Mouse (Mus musculus): Measurements from ENCODE around the gene Pex14. TPM values are rescaled to one million over a fixed set of nuclear protein-coding genes. Genes with fewer than 3 reads are reported as not detected.
"Not testable (repeated sequence)": the region's sequence is repeated elsewhere in the genome, so short reads cannot be mapped to it uniquely, and the experiment has no call there.

Pex14 gene
- total and polyA plus RNA-seq, 2 experiments from 2014 or later: 62.9 to 70.4 TPM

GRCm38 (mm10) chr4:149128467-149128866 lies 28.8 kb upstream of the Pex14 start:
- Histone ChIP-seq H3K4me3 (ENCODE audit: low read length) (no peak overlapping the region), H3K27ac (no peak overlapping the region), H3K4me2 (ENCODE audit: low read depth, low read length) (no peak overlapping the region), H3K36me3 (ENCODE audit: insufficient read depth, low read length) (no peaks in the 10 kb centered on the region), H3K4me1 (ENCODE audit: insufficient read depth, low read length) (no peaks in the 10 kb centered on the region), H3K27me3 (ENCODE audit: insufficient read depth, low read length) (no peaks in the 10 kb centered on the region), H3K9me3 (ENCODE audit: low read length) (no peaks in the 10 kb centered on the region), H3K9ac (replicated peaks; ENCODE audit: low read length) (no peak overlapping the region)
- DNase-seq (ENCODE audit: low spot score) (no peak), ATAC-seq (no peak)
- no peak for TF ChIP-seq CTCF (IDR thresholded peaks at IDR 0.05; ENCODE audit: low read depth)
- WGBS: 83% methylated on average over 18 of the region's 18 CpGs

DNA sequence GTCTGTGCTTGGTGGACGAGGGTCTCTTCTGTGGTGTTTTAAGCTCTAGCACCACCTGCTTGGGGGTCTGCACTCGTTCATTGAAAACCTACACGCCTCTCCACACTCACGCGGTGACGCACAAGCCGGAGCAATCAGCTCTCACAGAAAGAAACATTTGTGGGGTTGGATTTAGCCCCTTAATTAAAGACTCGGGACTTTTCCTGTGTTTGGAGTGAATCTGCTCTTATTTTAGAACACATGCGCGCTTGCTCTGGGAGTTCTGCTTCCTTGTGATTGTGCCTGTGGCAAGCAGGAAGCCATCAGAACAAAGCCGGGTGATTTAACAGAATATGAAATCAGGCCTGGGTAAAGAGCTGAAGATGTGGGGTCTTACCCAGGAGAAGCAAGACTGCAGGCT lies 27.0 kb upstream of the Pex14 start, which contains the start of gene Cort:
Gene Cort, minus strand, starts transcription at position 101 of the 400 bp plus-strand sequence.
- Histone ChIP-seq H3K9ac (replicated peaks; ENCODE audit: low read length) (no peak within 1 kb of the TSS), H3K4me1 (ENCODE audit: insufficient read depth, low read length) (no peaks in the 10 kb centered on the region), H3K27ac (no peak within 1 kb of the TSS), H3K36me3 (ENCODE audit: insufficient read depth, low read length) (no peaks in the 10 kb centered on the region), H3K9me3 (ENCODE audit: low read length) (no peaks in the 10 kb centered on the region), H3K4me3 (ENCODE audit: low read length) (no peak within 1 kb of the TSS), H3K27me3 (ENCODE audit: insufficient read depth, low read length) (no peaks in the 10 kb centered on the region), H3K4me2 (ENCODE audit: low read depth, low read length) (no peak within 1 kb of the TSS)
- 82% methylated on average over 11 of the region's 11 CpGs for WGBS
- ATAC-seq (no peak), DNase-seq (ENCODE audit: low spot score) (no peak)
- TF ChIP-seq CTCF (IDR thresholded peaks at IDR 0.05; ENCODE audit: low read depth): no peak

GRCm38 (mm10) chr4:149126115-149126509 lies 26.4 kb upstream of the Pex14 start:
- no peak overlapping the region for H3K4me2 ChIP-seq (ENCODE audit: low read depth, low read length)
- H3K27me3 ChIP-seq (ENCODE audit: insufficient read depth, low read length): no peaks in the 10 kb centered on the region
- no peaks in the 10 kb centered on the region for H3K4me1 ChIP-seq (ENCODE audit: insufficient read depth, low read length)
- no peak for TF ChIP-seq CTCF (IDR thresholded peaks at IDR 0.05; ENCODE audit: low read depth)
- H3K4me3 ChIP-seq (ENCODE audit: low read length): no peak overlapping the region
- DNase-seq (ENCODE audit: low spot score) (no peak), ATAC-seq (no peak)
- no peaks in the 10 kb centered on the region for H3K9me3 ChIP-seq (ENCODE audit: low read length)
- no peak overlapping the region for H3K9ac ChIP-seq (replicated peaks; ENCODE audit: low read length)
- H3K27ac ChIP-seq: no peak overlapping the region
- no peaks in the 10 kb centered on the region for H3K36me3 ChIP-seq (ENCODE audit: insufficient read depth, low read length)
- 82% methylated on average over 6 of the region's 6 CpGs for WGBS

- WGBS: 41% methylated on average over 11 of the region's 11 CpGs
- H3K4me1 ChIP-seq (ENCODE audit: insufficient read depth, low read length): no peaks in the 10 kb centered on the region
- no peaks in the 10 kb centered on the region for H3K36me3 ChIP-seq (ENCODE audit: insufficient read depth, low read length)
- ATAC-seq (no peak), DNase-seq (ENCODE audit: low spot score) (no peak)
- no peak overlapping the region for H3K27ac ChIP-seq
- TF ChIP-seq CTCF (IDR thresholded peaks at IDR 0.05; ENCODE audit: low read depth): no peak
- no peak overlapping the region for H3K4me2 ChIP-seq (ENCODE audit: low read depth, low read length)
- no peaks in the 10 kb centered on the region for H3K27me3 ChIP-seq (ENCODE audit: insufficient read depth, low read length)
- H3K9me3 ChIP-seq (ENCODE audit: low read length): no peaks in the 10 kb centered on the region
- no peak overlapping the region for H3K4me3 ChIP-seq (ENCODE audit: low read length)
- H3K9ac ChIP-seq (replicated peaks; ENCODE audit: low read length): no peak overlapping the region
Observed at GRCm38 (mm10) chr4:149125341-149126114, 25.9 kb upstream of the Pex14 start.

DNA sequence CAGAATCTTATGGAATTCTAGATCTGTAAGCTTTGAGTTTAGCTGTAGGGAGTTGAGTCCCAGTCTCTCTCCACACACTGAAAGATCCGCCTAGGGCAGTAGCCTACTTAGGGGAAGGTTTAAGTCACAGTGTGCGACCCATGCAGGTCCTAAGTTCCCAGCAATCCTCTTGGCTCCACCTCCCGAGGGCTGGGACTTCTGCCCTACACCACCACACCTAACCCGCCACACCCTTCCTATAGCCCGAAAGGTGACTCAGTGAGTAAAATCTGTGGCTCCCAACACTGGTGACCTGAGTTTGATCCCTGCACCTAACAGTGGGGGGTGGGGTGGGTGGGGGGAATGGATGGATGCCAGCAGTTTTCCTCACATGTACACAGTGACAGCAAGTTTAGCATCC lies 23.8 kb upstream of the Pex14 start:
- H3K4me2 ChIP-seq (ENCODE audit: low read depth, low read length): no peak overlapping the region
- WGBS: 78% methylated on average over 5 of the region's 5 CpGs
- H3K4me1 ChIP-seq (ENCODE audit: insufficient read depth, low read length): no peaks in the 10 kb centered on the region
- H3K27me3 ChIP-seq (ENCODE audit: insufficient read depth, low read length): no peaks in the 10 kb centered on the region
- no peak for ATAC-seq
- H3K9me3 ChIP-seq (ENCODE audit: low read length): no peaks in the 10 kb centered on the region
- no peak overlapping the region for H3K27ac ChIP-seq
- no peak overlapping the region for H3K4me3 ChIP-seq (ENCODE audit: low read length)
- DNase-seq (ENCODE audit: low spot score): no peak
- H3K36me3 ChIP-seq (ENCODE audit: insufficient read depth, low read length): no peaks in the 10 kb centered on the region
- no peak overlapping the region for H3K9ac ChIP-seq (replicated peaks; ENCODE audit: low read length)
- no peak for TF ChIP-seq CTCF (IDR thresholded peaks at IDR 0.05; ENCODE audit: low read depth)

GRCm38 (mm10) chr4:149119978-149120562 lies 20.4 kb upstream of the Pex14 start:
- not testable (repeated sequence) for H3K4me3 ChIP-seq (ENCODE audit: low read length); H3K9me3 ChIP-seq (ENCODE audit: low read length); ATAC-seq; DNase-seq (ENCODE audit: low spot score); H3K4me2 ChIP-seq (ENCODE audit: low read depth, low read length); H3K27me3 ChIP-seq (ENCODE audit: insufficient read depth, low read length); H3K36me3 ChIP-seq (ENCODE audit: insufficient read depth, low read length); H3K27ac ChIP-seq; H3K4me1 ChIP-seq (ENCODE audit: insufficient read depth, low read length); H3K9ac ChIP-seq (replicated peaks; ENCODE audit: low read length)
- 85% methylated on average over 12 of the region's 12 CpGs for WGBS
